Mouse (Mus musculus): Measurements from ENCODE around the gene Mgst3.
"Not testable (repeated sequence)": the region's sequence is repeated elsewhere in the genome, so short reads cannot be mapped to it uniquely, and the experiment has no call there.

Gene Mgst3

GRCm38 (mm10) chr1:167362819-167363218 lies 30.8 kb downstream of the Mgst3 start:
- DNase-seq (ENCODE audit: inconsistent age in 2 of 2, low spot score in 1 of 2) = no peak

DNA sequence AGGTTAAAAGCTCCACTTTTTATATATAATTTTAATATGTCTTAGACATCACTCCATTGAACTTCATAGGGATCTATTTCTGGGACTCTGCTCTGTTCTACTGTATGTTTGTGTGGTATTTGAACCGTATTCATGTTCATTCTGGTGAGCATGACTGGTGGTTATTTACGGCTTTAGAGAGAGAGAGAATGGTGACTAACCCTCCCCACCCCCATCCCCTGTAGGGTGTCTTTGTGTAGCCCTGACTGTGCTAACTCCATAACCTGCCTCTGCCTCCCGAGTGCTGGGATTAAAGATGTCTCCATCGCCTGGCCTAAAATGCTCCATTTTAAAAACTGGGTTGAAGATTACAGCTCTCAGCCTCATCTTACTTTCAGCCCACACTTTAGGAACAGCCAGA lies 33.4 kb downstream of the Mgst3 start:
- no peak for DNase-seq (ENCODE audit: inconsistent age in 2 of 2, low spot score in 1 of 2)

DNA sequence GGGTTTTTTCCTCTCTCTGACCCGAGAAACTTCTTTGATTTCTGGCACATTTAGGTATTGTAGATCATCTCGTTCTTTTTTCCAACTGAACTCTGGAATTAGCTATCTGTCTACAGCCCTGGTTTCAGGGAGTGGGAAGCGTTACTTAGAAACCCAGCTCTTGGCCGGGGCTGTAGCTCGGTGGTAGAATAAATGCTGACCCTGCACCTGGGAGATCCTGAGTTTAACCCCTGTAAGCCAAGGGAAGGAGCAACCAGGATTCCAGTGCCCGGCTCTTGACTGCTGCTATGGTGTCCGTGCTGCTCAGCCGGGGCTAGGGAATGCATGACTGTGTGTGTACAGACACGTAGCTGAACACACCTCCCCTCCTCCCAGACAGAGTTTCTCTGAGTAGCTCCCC lies 34.9 kb downstream of the Mgst3 start:
- DNase-seq (ENCODE audit: inconsistent age in 2 of 2, low spot score in 1 of 2) = no peak

GRCm38 (mm10) chr1:167357387-167357786 lies 36.3 kb downstream of the Mgst3 start:
- DNase-seq (ENCODE audit: inconsistent age in 2 of 2, low spot score in 1 of 2) = peak in 1 of 2 experiments; percentile 58

GRCm38 (mm10) chr1:167352403-167352802 lies 41.2 kb downstream of the Mgst3 start:
- DNase-seq (ENCODE audit: inconsistent age in 2 of 2, low spot score in 1 of 2) = no peak

DNA sequence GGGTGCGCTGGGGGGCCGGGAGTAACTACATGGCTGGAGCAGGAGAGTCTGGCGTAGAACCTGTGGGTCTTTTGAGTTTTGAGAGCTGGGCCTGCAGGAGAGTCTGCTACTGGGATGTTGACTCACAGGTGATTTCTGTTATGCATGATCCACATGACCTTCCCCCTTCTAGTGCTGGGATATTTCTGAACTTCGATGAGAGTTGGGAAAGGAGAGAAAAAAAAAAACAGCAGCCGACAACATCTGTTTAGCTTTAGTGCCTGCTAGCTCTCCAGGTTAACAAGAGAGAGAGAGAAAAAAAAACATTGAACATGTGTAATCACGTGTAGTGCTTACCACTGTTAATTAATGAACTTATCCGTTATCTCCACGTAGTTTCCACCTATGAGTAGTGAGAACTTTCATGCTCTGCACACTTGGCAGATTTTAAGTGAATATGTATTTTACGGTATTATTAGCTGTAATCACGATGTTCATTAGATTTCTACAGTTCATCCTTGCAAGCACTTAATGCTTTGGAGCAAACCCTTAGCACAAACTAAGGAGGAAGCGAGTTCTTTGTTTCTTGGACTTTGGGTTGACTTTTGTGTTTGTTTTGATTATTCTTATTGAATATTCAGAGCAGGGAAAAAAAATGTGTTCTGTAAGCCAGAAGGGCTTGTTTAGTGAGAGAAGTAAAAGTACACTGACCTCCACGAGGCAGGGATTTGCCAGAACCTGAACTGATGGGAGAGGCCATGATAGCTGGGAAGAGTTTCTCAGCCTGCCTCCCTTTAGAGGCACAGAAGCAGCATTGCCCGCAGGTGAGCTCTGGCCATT lies 42.8 kb downstream of the Mgst3 start:
- no peak for DNase-seq (ENCODE audit: inconsistent age in 2 of 2, low spot score in 1 of 2)

- DNase-seq (ENCODE audit: inconsistent age in 2 of 2, low spot score in 1 of 2) = peak; percentile 93 to 98
These were observed 43.6 kb downstream of the Mgst3 start, which contains the start of gene Aldh9a1 for GRCm38 (mm10) chr1:167349815-167350596. Gene Aldh9a1 (plus strand): TSS chr1:167349991.

GRCm38 (mm10) chr1:167349206-167349605 lies 44.4 kb downstream of the Mgst3 start:
- not testable (repeated sequence) for DNase-seq (ENCODE audit: inconsistent age in 2 of 2, low spot score in 1 of 2)

- DNase-seq (ENCODE audit: inconsistent age in 2 of 2, low spot score in 1 of 2) = not testable (repeated sequence)
These were observed 47.6 kb downstream of the Mgst3 start for GRCm38 (mm10) chr1:167345994-167346520.

DNA sequence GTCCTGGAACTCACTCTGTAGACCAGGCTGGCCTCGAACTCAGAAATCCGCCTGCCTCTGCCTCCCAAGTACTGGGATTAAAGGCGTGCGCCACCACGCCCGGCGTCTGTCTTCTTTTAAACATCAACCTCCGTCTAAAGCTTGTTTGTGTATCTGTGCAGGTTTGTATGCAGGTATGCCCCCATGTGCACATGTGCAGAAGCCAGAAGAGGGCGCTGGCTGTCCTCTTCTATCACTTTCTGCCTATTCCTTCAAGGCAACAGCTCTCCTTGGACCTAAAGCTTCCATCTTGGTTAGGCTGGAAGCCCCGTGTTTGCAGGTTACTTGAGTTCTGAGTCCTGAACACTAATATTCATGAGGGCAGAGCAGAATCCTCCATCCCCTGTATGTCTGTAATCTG lies 50.8 kb downstream of the Mgst3 start:
- no peak for DNase-seq (ENCODE audit: inconsistent age in 2 of 2, low spot score in 1 of 2)

DNA sequence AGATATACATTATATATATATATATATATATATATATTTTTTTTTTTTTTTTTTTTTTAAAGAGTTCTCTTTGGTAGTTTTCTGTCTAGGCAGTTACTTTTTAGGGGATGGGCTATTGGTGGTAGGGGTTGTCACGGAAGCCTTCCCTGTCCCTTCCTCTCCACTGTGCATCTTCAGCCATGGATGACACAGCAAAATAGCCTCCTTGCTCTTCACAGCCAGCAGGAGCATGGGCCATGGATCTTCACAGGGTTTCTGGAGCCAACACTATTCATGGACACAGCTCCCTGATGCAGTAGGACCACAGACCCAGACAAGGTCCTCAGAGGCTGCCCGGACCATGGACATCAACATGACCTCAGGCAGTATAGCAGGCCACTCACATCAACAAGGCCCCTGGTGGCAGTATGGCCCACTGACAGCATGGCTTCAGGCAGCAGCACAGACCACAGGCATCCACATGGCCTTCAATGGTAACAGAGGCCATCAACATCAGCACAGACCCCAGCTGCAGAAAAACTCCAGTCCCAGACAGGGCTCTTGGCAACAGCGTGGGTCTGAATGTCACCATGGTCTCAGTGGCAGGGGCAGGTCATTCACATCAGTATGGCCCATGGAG lies 52.6 kb downstream of the Mgst3 start:
- DNase-seq (ENCODE audit: inconsistent age in 2 of 2, low spot score in 1 of 2) = no peak

DNA sequence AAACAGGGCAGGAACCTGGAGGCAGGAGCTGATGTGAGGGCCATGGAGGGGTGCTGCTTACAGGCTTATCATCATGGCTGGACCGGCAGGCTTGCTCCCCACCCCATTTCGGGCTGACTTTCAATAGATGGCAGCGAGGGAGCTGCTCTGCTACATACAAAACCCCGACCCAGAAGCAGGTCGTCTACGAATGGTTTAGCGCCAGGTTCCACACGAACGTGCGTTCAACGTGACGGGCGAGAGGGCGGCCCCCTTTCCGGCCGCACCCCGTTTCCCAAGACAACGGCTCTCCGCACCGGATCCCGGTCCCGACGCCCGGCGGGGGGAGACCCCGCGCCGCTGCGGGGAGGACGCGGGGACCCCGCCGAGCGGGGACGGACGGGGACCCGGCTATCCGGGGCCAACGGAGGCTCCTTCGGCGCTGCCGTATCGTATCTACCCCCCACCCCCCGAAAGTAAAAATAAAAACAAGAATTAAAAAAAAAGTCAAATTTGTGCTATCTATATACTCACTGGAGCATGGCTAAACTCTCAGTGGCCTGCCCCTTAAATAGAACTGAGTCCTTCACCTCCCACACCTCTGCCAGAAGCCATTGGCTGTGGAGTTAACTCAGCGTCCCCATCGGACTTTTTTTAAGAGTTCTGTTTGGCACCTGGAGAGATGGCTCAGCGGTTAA lies 53.4 kb downstream of the Mgst3 start:
- peak in 1 of 2 experiments; percentile 51 for DNase-seq (ENCODE audit: inconsistent age in 2 of 2, low spot score in 1 of 2)

DNA sequence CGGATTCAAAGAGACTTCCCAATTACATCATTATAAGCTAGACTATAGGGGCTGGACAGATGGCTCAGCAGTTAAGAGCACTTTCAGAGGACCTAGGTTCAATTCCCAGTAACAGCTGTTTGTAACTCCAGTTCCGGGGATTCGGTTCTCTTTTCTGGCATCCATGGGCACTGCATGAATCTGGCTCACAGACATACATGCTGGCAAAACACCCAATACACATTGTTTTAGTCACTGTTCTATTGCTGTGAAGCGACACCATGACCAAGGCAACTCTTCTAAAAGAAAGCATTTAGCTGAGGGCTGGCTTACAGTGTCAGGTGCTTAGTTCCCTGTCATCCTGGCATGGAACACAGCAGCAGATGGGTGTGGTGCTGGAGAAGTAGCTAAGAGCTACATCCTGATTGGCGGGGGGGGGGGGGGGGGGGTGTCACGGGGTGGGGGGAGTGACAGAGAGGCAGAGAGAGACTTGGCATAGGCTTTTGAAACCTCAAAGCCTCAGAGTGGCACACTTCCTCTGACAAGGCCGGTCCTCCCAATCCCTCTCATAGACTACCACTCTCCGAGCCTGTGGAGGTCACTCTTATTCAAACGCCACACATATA lies 54.4 kb downstream of the Mgst3 start:
- no peak for DNase-seq (ENCODE audit: inconsistent age in 2 of 2, low spot score in 1 of 2)

- DNase-seq (ENCODE audit: inconsistent age in 2 of 2, low spot score in 1 of 2) = peak; percentile 86 to 96
These were observed 56.1 kb downstream of the Mgst3 start for GRCm38 (mm10) chr1:167337463-167338095.

GRCm38 (mm10) chr1:167336398-167336797 lies 57.2 kb downstream of the Mgst3 start:
- DNase-seq (ENCODE audit: inconsistent age in 2 of 2, low spot score in 1 of 2) = no peak

GRCm38 (mm10) chr1:167331106-167331505 lies 62.5 kb downstream of the Mgst3 start:
- DNase-seq (ENCODE audit: inconsistent age in 2 of 2, low spot score in 1 of 2) = peak in 1 of 2 experiments; percentile 33

- DNase-seq (ENCODE audit: inconsistent age in 2 of 2, low spot score in 1 of 2) = no peak
These were observed 64.9 kb downstream of the Mgst3 start for GRCm38 (mm10) chr1:167328776-167329175.
